Mouse (Mus musculus): ENCODE measurements around the gene 9130230L23Rik.

- TF ChIP-seq POLR2A (IDR thresholded peaks at IDR 0.05; ENCODE audit: low read depth, low read length) (no peak), CTCF (IDR thresholded peaks at IDR 0.05; ENCODE audit: extremely low read depth, insufficient read depth, insufficient read length, insufficient replicate concordance) (no peak)
These were observed 9.9 kb upstream of the 9130230L23Rik start for GRCm38 (mm10) chr5:66013999-66014398.
